Mouse (Mus musculus): Measurements from ENCODE around the gene Hsd17b1. TPM values are rescaled to one million over a fixed set of nuclear protein-coding genes. Genes with fewer than 3 reads are reported as not detected.
A peak's percentile ranks its signal among the peaks of the same experiment; 100 is the strongest.

Hsd17b1 gene
- polyA plus RNA-seq, 1 experiment from 2014 or later: not detected

DNA sequence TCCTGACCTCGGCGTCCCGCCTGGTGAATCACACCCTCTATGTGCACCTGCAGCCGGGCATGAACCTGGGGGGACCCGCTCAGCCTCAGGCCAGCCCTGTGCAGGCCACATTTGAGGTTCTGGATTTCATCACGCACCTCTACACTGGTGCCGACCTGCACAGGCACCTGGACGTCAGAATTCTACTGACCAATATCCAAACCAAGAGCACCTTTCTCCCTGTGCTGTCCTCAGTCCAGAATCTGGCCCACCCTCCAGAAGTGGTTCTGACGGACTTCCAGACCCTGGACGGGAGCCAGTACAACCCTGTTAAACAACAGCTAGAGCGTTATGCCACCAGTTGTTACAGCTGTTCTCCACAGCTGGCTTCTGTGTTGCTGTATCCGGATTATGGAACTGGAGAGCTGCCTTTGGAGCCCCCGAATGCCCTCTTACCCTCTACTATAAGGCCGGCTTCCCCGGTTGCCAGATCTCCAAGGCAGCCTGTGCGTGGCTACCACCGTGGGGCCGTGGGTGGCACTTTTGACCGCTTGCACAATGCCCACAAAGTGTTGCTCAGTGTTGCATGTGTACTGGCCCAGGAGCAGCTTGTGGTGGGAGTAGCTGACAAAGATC is 5.0 kb downstream of the Hsd17b1 start:
- WGBS: 37% methylated on average over 19 of the region's 19 CpGs
- no peak; the same call in 1 of the 2 replicates for ATAC-seq (replicated peaks; ENCODE audit: insufficient number of reproducible peaks, low FRiP score, low TSS enrichment, low read depth)
- peaks cover 5% of the 10 kb centered on the region for H3K4me1 ChIP-seq (ENCODE audit: control insufficient read depth, insufficient read depth, low read length)

DNA sequence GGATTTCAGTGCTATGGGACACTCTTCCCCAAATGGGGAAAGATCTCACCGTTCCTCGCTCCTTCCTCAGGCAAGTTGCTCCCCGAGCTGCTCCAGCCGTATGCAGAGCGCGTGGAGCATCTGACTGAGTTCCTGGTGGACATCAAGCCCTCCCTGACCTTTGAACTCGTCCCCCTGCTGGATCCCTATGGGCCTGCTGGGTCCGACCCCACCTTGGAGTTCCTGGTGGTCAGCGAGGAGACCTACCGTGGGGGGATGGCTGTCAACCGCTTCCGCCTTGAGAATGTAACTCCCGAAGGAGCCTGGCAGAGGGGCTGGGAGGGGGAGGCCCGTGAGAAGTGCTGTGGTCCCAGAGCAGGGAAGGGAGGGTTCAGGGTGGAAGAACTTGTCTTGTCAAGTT is 6.0 kb downstream of the Hsd17b1 start:
- Histone ChIP-seq H3K27ac (replicated peaks; ENCODE audit: low read depth, low read length) (no peak overlapping the region), H3K4me1 (ENCODE audit: control insufficient read depth, insufficient read depth, low read length) (peaks cover 5% of the 10 kb centered on the region), H3K4me3 (ENCODE audit: low read depth, low read length) (no peak overlapping the region), H3K36me3 (replicated peaks; ENCODE audit: control insufficient read depth, insufficient read depth, low read depth, low read length) (no peaks in the 10 kb centered on the region), H3K9ac (replicated peaks; ENCODE audit: low read length) (no peak overlapping the region), H3K4me2 (ENCODE audit: low read depth, low read length) (no peak overlapping the region), H3K9me3 (replicated peaks; ENCODE audit: control insufficient read depth, low read length) (no peaks in the 10 kb centered on the region), H3K27me3 (ENCODE audit: control insufficient read depth, insufficient read depth, low read length) (peaks cover 16% of the 10 kb centered on the region)
- ATAC-seq (replicated peaks; ENCODE audit: insufficient number of reproducible peaks, low FRiP score, low TSS enrichment, low read depth) (no peak), DNase-seq (ENCODE audit: low spot score) (no peak)
- 84% methylated on average over 14 of the region's 14 CpGs for WGBS

More for the DNA sequence above, 5.0 kb downstream of the Hsd17b1 start:
- peak overlapping the region; percentile 90 for H3K9ac ChIP-seq (replicated peaks; ENCODE audit: low read length)
- no peak for DNase-seq (ENCODE audit: low spot score)
- H3K9me3 ChIP-seq (replicated peaks; ENCODE audit: control insufficient read depth, low read length): no peaks in the 10 kb centered on the region
- H3K4me2 ChIP-seq (ENCODE audit: low read depth, low read length): peak overlapping the region; percentile 95
- peak overlapping the region; percentile 72 for H3K4me3 ChIP-seq (ENCODE audit: low read depth, low read length)
- H3K27ac ChIP-seq (replicated peaks; ENCODE audit: low read depth, low read length): peak overlapping the region; percentile 79
- H3K36me3 ChIP-seq (replicated peaks; ENCODE audit: control insufficient read depth, insufficient read depth, low read depth, low read length): no peaks in the 10 kb centered on the region
- peaks cover 27% of the 10 kb centered on the region for H3K27me3 ChIP-seq (ENCODE audit: control insufficient read depth, insufficient read depth, low read length)

- WGBS: 94% methylated on average over 12 of the region's 12 CpGs
- H3K4me2 ChIP-seq (ENCODE audit: low read depth, low read length): no peak overlapping the region
- no peak for ATAC-seq (replicated peaks; ENCODE audit: insufficient number of reproducible peaks, low FRiP score, low TSS enrichment, low read depth)
- H3K36me3 ChIP-seq (replicated peaks; ENCODE audit: control insufficient read depth, insufficient read depth, low read depth, low read length): no peaks in the 10 kb centered on the region
- H3K9ac ChIP-seq (replicated peaks; ENCODE audit: low read length): no peak overlapping the region
- no peak for DNase-seq (ENCODE audit: low spot score)
- no peaks in the 10 kb centered on the region for H3K9me3 ChIP-seq (replicated peaks; ENCODE audit: control insufficient read depth, low read length)
- no peak overlapping the region for H3K4me3 ChIP-seq (ENCODE audit: low read depth, low read length)
- peaks cover 11% of the 10 kb centered on the region for H3K27me3 ChIP-seq (ENCODE audit: control insufficient read depth, insufficient read depth, low read length)
- H3K4me1 ChIP-seq (ENCODE audit: control insufficient read depth, insufficient read depth, low read length): peaks cover 5% of the 10 kb centered on the region
- H3K27ac ChIP-seq (replicated peaks; ENCODE audit: low read depth, low read length): no peak overlapping the region
Observed at GRCm38 (mm10) chr11:101084811-101085210, 6.6 kb downstream of the Hsd17b1 start.

DNA sequence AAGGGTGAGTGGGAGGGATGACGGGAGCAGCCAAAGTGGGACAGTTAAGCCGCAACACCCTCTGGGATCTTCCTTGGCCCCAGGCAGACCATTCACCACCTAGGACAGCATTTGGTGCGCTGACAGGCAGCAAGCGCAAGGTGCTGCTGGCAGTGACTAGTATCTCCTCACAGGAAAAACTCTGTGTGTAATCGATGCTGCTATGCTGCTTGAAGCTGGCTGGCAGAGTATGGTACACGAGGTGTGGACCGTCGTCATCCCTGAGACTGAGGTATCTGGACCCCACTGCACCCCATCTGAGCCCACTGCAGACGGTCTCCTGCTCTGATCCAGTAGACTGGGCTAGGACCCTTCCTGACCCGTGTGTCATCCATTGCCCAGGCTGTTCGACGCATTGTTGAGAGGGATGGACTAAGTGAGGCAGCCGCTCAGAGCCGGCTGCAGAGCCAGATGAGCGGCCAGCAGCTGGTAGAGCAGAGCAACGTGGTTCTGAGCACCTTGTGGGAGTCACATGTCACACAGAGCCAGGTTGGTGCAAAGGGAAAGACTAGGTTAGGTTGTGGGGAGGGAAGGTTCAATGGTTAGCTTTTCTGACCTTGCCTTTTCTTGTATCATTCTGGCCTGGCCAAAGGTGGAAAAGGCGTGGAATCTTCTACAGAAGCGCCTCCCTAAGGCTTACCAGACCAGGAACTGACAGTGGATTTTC is 7.6 kb downstream of the Hsd17b1 start:
- Histone ChIP-seq H3K9me3 (replicated peaks; ENCODE audit: control insufficient read depth, low read length) (no peaks in the 10 kb centered on the region), H3K4me1 (ENCODE audit: control insufficient read depth, insufficient read depth, low read length) (peaks cover 5% of the 10 kb centered on the region; the same call in 1 of the 2 replicates)
- ATAC-seq (replicated peaks; ENCODE audit: insufficient number of reproducible peaks, low FRiP score, low TSS enrichment, low read depth): no peak

DNA sequence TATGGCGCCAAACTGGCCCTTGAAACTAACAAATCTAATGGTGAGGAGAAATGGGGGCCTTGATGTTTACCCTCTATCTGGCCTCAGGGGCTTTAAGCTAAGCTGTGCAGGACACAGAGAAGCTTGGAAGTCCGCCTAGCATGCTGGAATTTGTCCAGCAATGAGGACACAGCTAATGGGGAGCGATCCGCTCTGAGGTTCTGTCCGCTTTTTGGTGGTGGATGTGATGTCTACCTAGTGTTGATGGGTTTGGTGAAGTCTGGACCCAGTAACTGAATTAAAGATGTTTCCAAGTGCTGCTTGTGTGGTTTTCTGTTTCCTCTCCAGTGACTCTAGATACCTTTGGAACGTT is 8.1 kb downstream of the Hsd17b1 start:
- H3K9ac ChIP-seq (replicated peaks; ENCODE audit: low read length): no peak overlapping the region; the same call in 1 of the 2 replicates
- H3K9me3 ChIP-seq (replicated peaks; ENCODE audit: control insufficient read depth, low read length): no peaks in the 10 kb centered on the region
- WGBS: 86% methylated on average over 6 of the region's 6 CpGs
- H3K27me3 ChIP-seq (ENCODE audit: control insufficient read depth, insufficient read depth, low read length): no peaks in the 10 kb centered on the region
- DNase-seq (ENCODE audit: low spot score): no peak
- no peak overlapping the region for H3K27ac ChIP-seq (replicated peaks; ENCODE audit: low read depth, low read length)
- peaks cover 5% of the 10 kb centered on the region; the same call in 1 of the 2 replicates for H3K4me1 ChIP-seq (ENCODE audit: control insufficient read depth, insufficient read depth, low read length)
- peaks cover under 1% of the 10 kb centered on the region; the same call in 1 of the 2 replicates for H3K36me3 ChIP-seq (replicated peaks; ENCODE audit: control insufficient read depth, insufficient read depth, low read depth, low read length)
- H3K4me2 ChIP-seq (ENCODE audit: low read depth, low read length): peak overlapping the region; percentile 92
- no peak for ATAC-seq (replicated peaks; ENCODE audit: insufficient number of reproducible peaks, low FRiP score, low TSS enrichment, low read depth)
- no peak overlapping the region for H3K4me3 ChIP-seq (ENCODE audit: low read depth, low read length)

More for the DNA sequence above, 7.6 kb downstream of the Hsd17b1 start:
- no peak overlapping the region for H3K4me3 ChIP-seq (ENCODE audit: low read depth, low read length)
- no peaks in the 10 kb centered on the region for H3K36me3 ChIP-seq (replicated peaks; ENCODE audit: control insufficient read depth, insufficient read depth, low read depth, low read length)
- no peak overlapping the region for H3K27ac ChIP-seq (replicated peaks; ENCODE audit: low read depth, low read length)
- H3K4me2 ChIP-seq (ENCODE audit: low read depth, low read length): no peak overlapping the region
- 92% methylated on average over 18 of the region's 18 CpGs for WGBS
- no peak overlapping the region for H3K9ac ChIP-seq (replicated peaks; ENCODE audit: low read length)
- peaks cover 2% of the 10 kb centered on the region for H3K27me3 ChIP-seq (ENCODE audit: control insufficient read depth, insufficient read depth, low read length)
- no peak for DNase-seq (ENCODE audit: low spot score)

DNA sequence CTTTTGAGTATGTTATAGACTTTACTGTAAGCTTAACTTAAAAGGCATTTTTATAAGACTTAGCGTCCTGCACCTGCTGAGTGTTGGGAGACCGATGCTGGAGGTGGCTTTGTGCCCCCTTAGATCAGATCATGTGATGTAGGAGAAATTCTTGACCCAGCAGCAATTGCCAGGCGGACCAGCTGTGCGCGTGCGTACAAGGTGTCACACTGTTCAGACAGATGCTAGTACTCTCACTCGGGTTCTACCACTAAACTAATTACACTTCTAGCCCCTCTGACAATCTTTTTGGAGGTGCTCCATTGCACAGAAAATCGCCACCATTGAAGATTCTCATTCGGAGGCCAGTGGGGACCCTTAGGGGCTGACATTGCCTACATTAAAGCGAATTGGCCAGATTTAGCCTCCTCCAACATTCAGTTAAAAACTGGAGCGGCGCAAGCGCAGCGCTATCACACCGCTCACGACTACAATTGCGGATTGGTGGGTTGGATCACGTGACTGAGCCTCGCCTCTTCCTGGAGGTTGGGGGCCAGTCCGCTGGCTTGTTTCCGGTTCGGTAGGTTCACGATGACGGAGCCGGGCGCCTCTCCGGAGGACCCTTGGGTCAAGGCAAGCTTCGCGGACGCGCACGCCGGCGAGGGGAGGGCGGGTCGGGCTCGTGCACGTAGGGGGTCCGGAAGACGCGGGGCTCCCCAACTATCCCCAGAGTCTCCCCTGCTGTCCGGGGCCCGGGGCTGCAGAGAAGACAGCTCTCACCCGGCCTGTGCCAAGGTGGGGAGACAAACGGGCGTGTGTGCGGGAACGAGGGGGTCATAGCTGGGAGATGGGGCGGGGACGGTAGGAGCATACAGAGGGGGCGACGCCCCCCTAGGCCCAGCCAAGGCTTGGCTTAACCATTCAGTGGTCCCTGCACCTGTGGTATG is 8.8 kb downstream of the Hsd17b1 start, which contains the start of gene Mlx:
Mlx (plus strand) TSS at position 522 of the 926 bp plus-strand sequence.
- Histone ChIP-seq H3K9ac (replicated peaks; ENCODE audit: low read length) (peak within 1 kb of the TSS; percentile 80), H3K4me3 (ENCODE audit: low read depth, low read length) (peak within 1 kb of the TSS; percentile 85), H3K36me3 (replicated peaks; ENCODE audit: control insufficient read depth, insufficient read depth, low read depth, low read length) (peaks cover 2% of the 10 kb centered on the region), H3K27ac (replicated peaks; ENCODE audit: low read depth, low read length) (peak within 1 kb of the TSS; percentile 43; the same call in 1 of the 2 replicates), H3K4me2 (ENCODE audit: low read depth, low read length) (peak within 1 kb of the TSS; percentile 92), H3K4me1 (ENCODE audit: control insufficient read depth, insufficient read depth, low read length) (peaks cover 5% of the 10 kb centered on the region; the same call in 1 of the 2 replicates), H3K27me3 (ENCODE audit: control insufficient read depth, insufficient read depth, low read length) (no peaks in the 10 kb centered on the region), H3K9me3 (replicated peaks; ENCODE audit: control insufficient read depth, low read length) (no peaks in the 10 kb centered on the region)
- WGBS: 2% methylated on average over 51 of the region's 52 CpGs
- DNase-seq (ENCODE audit: low spot score): peak; percentile 94
- peak; percentile 55 for ATAC-seq (replicated peaks; ENCODE audit: insufficient number of reproducible peaks, low FRiP score, low TSS enrichment, low read depth)

- Histone ChIP-seq H3K4me1 (ENCODE audit: control insufficient read depth, insufficient read depth, low read length) (peaks cover 5% of the 10 kb centered on the region; the same call in 1 of the 2 replicates), H3K27me3 (ENCODE audit: control insufficient read depth, insufficient read depth, low read length) (no peaks in the 10 kb centered on the region), H3K27ac (replicated peaks; ENCODE audit: low read depth, low read length) (peak overlapping the region; percentile 43; the same call in 1 of the 2 replicates), H3K36me3 (replicated peaks; ENCODE audit: control insufficient read depth, insufficient read depth, low read depth, low read length) (peaks cover 2% of the 10 kb centered on the region), H3K4me2 (ENCODE audit: low read depth, low read length) (peak overlapping the region; percentile 92), H3K4me3 (ENCODE audit: low read depth, low read length) (peak overlapping the region; percentile 85), H3K9me3 (replicated peaks; ENCODE audit: control insufficient read depth, low read length) (no peaks in the 10 kb centered on the region), H3K9ac (replicated peaks; ENCODE audit: low read length) (peak overlapping the region; percentile 80)
- ATAC-seq (replicated peaks; ENCODE audit: insufficient number of reproducible peaks, low FRiP score, low TSS enrichment, low read depth) (no peak), DNase-seq (ENCODE audit: low spot score) (no peak)
- 10% methylated on average over 8 of the region's 8 CpGs for WGBS
Observed at GRCm38 (mm10) chr11:101087682-101088055, 9.5 kb downstream of the Hsd17b1 start.
